Mouse (Mus musculus) brain, embryonic 18.5 days (tissue): ENCODE data around the gene Zfp11.

Source experiments
- DNase-seq: peaks from one replicate; pipeline ENCODE4 v3.0.0-alpha.2; 2012; ENCODE audit warnings: low read depth, low spot score

The Zfp11 gene

DNA sequence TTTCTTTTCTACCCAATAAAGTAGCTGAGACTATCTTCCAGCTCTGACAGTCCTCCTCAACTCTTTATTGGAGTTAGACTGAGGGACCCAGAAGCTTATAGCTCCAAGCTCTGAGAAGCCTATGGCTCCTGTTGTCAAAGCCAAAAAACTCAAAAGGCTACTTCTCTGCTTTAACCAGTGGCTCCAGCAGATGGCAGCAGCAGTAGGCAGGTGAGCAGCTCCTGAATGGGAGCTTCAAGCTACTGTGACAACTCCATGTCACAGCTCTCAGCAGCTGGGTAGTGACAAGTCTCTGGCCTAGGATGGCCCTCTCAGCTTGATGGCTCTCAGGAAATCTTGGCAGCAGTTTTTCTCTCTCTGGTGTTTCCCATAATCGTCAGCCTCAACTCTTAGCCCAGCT lies 58.8 kb downstream of the Zfp11 start:
- no peak for DNase-seq

- no peak for DNase-seq
These were observed 62.4 kb downstream of the Zfp11 start for GRCm38 (mm10) chr5:129607476-129607875.
